Mouse (Mus musculus): ENCODE measurements around the gene Zfp109. TPM values are rescaled to one million over a fixed set of nuclear protein-coding genes. Genes with fewer than 3 reads are reported as not detected.

Gene Zfp109
- polyA plus RNA-seq (2014; fragmentation: Illumina TruSeq; extraction: RNeasy Lipid Tissue Mini Kit (QIAGEN cat#74804); ENCODE audit: low replicate concordance), result 1.0 TPM

DNA sequence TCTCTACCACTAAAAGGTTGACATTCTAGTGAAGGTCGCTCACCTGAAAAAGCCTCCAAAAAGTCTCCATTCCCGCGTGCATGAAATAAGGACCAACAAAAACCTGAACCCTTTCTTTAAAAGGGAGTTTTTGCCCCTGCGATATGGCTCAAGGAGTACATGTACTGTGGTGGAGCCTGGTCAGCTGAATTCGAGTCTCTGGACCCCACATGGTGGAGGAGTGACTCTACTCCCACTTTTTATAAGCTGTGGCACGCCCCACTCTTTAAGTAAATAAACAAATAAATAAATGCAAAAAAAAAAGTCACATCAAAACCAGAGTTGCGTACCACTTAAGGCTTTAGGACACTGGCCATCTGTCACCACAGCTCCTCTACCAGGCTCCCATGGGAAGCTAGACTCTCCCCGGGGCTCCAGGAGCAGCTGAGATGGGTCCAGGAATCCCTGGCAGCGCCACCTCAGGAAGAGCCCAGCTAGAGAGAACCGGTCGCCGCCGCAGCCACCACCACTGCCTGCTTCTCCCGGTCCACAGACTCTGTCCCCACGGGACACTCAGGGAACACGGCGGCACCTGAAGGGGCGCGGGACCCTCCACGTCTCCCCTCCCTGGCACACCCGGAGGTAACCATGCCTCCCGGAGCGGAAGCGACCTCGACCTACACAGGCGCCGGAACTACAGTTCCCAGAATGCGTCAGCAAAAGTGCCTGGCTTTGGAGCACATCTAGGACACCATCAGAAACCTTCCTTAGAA, at the start of gene Zfp109:
Gene Zfp109, minus strand, starts transcription at position 521 of the 752 bp plus-strand sequence.

DNA sequence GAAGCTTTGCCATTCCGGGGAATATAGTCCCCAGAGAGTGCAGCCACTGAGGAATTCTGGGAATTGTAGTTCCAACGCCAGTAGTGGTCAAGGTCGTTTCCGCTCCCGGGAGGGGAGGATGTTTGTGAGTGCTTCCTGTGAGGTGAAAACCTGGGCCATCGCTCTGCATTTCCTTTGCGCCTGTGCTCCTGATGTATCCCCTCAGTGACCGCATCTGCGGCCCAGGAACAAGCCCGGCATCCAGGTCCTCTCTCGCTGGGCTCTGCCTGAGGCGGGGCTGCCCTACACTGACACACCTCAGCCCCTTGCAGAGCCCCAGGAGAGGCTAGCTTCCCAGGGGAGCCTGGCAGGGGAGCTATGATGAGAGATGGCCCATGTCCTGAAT, 32.9 kb upstream of the Zfp109 start, which contains the start of gene Zfp93:
Gene Zfp93, plus strand, starts transcription at position 133 of the 385 bp plus-strand sequence.

DNA sequence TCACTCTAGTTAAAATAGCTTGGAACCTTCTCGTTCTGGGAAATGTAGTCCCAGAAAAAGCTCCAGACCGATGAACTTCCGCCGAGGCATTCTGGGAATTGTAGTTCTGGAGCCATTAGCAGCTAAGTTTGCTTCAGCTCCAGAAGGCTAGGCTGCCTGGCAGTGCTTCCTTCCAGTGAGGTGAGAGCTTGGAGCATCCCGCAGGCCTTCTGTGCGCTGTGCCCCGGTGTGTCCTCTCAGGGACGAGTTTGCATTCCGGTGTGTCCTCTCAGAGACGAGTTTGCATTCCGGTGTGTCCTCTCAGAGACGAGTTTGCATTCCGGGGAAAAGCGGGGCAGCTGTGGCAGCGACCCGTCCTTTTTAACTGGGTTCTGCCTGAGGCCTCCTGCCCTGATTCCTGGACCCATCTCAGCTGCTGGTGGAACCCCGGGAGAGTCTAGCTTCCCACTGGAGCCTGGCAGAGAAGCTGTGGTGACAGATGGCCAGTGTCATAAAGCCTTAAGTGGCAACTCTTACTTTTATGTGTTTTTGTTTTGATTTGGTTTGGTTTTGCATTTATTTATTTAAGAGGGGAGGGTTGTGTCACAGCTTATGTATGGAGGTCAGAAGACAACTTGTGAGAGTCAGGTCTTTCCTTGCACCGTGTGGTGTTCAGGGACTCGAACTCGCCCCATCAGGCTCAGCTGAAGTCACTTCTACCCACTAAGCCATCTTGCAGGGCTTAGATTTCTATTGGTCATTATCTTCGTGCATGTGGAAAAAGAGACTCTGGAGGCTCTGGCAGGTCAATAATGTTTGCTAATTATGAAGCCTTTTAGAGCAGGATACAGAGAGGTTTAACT, 17.5 kb upstream of the Zfp109 start, which contains the start of gene Zfp108:
Gene Zfp108, plus strand, starts transcription at position 162 of the 842 bp plus-strand sequence.

DNA sequence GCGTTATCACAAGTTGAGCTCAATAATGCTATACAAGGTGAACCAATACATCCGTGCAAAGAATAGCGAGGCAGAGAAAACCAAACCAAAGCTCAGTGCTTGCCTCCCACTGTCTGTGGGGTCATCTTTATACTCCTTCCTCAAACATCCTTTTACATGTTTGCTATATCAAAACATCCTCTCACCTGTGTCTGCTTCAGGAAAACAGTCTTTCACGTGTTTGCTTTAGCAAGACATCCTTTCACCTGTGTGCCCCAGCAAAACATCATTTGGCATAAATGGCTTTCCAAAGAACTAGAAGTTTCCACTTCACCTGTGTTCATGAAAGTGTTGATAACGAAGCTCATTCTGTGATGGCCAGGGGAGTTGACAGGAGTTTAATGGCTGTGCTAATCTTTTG, 26.0 kb downstream of the Zfp109 start, which contains the start of gene Zfp111:
Gene Zfp111, minus strand, starts transcription at position 101 of the 400 bp plus-strand sequence.

Other genes with a start within 250 kb of the Zfp109 start
- not detected for gene V1rd19, start 235.9 kb downstream of the Zfp109 start, polyA plus RNA-seq (2014; fragmentation: Illumina TruSeq; extraction: RNeasy Lipid Tissue Mini Kit (QIAGEN cat#74804); ENCODE audit: low replicate concordance)
- gene Vmn1r183, start 184.3 kb downstream of the Zfp109 start, polyA plus RNA-seq (2014; fragmentation: Illumina TruSeq; extraction: RNeasy Lipid Tissue Mini Kit (QIAGEN cat#74804); ENCODE audit: low replicate concordance), result not detected
- 7.6 TPM for gene Zfp180, start 155.6 kb downstream of the Zfp109 start, polyA plus RNA-seq (2014; fragmentation: Illumina TruSeq; extraction: RNeasy Lipid Tissue Mini Kit (QIAGEN cat#74804); ENCODE audit: low replicate concordance)
- gene Zfp112, start 125.2 kb downstream of the Zfp109 start, polyA plus RNA-seq (2014; fragmentation: Illumina TruSeq; extraction: RNeasy Lipid Tissue Mini Kit (QIAGEN cat#74804); ENCODE audit: low replicate concordance), result 1.0 TPM
- 4.6 TPM for gene Zfp235, start 103.4 kb downstream of the Zfp109 start, polyA plus RNA-seq (2014; fragmentation: Illumina TruSeq; extraction: RNeasy Lipid Tissue Mini Kit (QIAGEN cat#74804); ENCODE audit: low replicate concordance)
- 0.11 TPM for gene Zfp114, start 62.5 kb downstream of the Zfp109 start, polyA plus RNA-seq (2014; fragmentation: Illumina TruSeq; extraction: RNeasy Lipid Tissue Mini Kit (QIAGEN cat#74804); ENCODE audit: low replicate concordance)
- gene Zfp111, start 26.1 kb downstream of the Zfp109 start, polyA plus RNA-seq (2014; fragmentation: Illumina TruSeq; extraction: RNeasy Lipid Tissue Mini Kit (QIAGEN cat#74804); ENCODE audit: low replicate concordance), result 3.9 TPM
- gene Zfp108, start 17.2 kb upstream of the Zfp109 start, polyA plus RNA-seq (2014; fragmentation: Illumina TruSeq; extraction: RNeasy Lipid Tissue Mini Kit (QIAGEN cat#74804); ENCODE audit: low replicate concordance), result 2.0 TPM
- gene Zfp93, start 32.9 kb upstream of the Zfp109 start, polyA plus RNA-seq (2014; fragmentation: Illumina TruSeq; extraction: RNeasy Lipid Tissue Mini Kit (QIAGEN cat#74804); ENCODE audit: low replicate concordance), result 2.7 TPM
- gene Zfp61, start 63.7 kb upstream of the Zfp109 start, polyA plus RNA-seq (2014; fragmentation: Illumina TruSeq; extraction: RNeasy Lipid Tissue Mini Kit (QIAGEN cat#74804); ENCODE audit: low replicate concordance), result 2.2 TPM
- gene Zfp94, start 79.1 kb upstream of the Zfp109 start, polyA plus RNA-seq (2014; fragmentation: Illumina TruSeq; extraction: RNeasy Lipid Tissue Mini Kit (QIAGEN cat#74804); ENCODE audit: low replicate concordance), result 0.85 TPM
- gene Tescl, start 96.4 kb upstream of the Zfp109 start, polyA plus RNA-seq (2014; fragmentation: Illumina TruSeq; extraction: RNeasy Lipid Tissue Mini Kit (QIAGEN cat#74804); ENCODE audit: low replicate concordance), result not detected
- gene Lypd5, start 111.6 kb upstream of the Zfp109 start, polyA plus RNA-seq (2014; fragmentation: Illumina TruSeq; extraction: RNeasy Lipid Tissue Mini Kit (QIAGEN cat#74804); ENCODE audit: low replicate concordance), result not detected
- gene Kcnn4, start 132.7 kb upstream of the Zfp109 start, polyA plus RNA-seq (2014; fragmentation: Illumina TruSeq; extraction: RNeasy Lipid Tissue Mini Kit (QIAGEN cat#74804); ENCODE audit: low replicate concordance), result 0.11 TPM
- 0.33 TPM for gene Smg9, start 162.1 kb upstream of the Zfp109 start, polyA plus RNA-seq (2014; fragmentation: Illumina TruSeq; extraction: RNeasy Lipid Tissue Mini Kit (QIAGEN cat#74804); ENCODE audit: low replicate concordance)
- gene Irgc1, start 214.7 kb upstream of the Zfp109 start, polyA plus RNA-seq (2014; fragmentation: Illumina TruSeq; extraction: RNeasy Lipid Tissue Mini Kit (QIAGEN cat#74804); ENCODE audit: low replicate concordance), result not detected
- gene Plaur, start 224.9 kb upstream of the Zfp109 start, polyA plus RNA-seq (2014; fragmentation: Illumina TruSeq; extraction: RNeasy Lipid Tissue Mini Kit (QIAGEN cat#74804); ENCODE audit: low replicate concordance), result 0.30 TPM
- gene Cadm4, start 244.5 kb upstream of the Zfp109 start, polyA plus RNA-seq (2014; fragmentation: Illumina TruSeq; extraction: RNeasy Lipid Tissue Mini Kit (QIAGEN cat#74804); ENCODE audit: low replicate concordance), result not detected